Mouse (Mus musculus) inflammation-experienced regulatory T-cells (primary cell): ENCODE measurements around the gene Slc22a4. TPM values are rescaled to one million over a fixed set of nuclear protein-coding genes. Genes with fewer than 3 reads are reported as not detected.

Experiments used
- polyA plus RNA-seq, 2 experiments: library from polyadenylated mRNA; unstranded; fragments of 100-300 nt; shearing (Covaris generic); gene quantifications; one replicate each; pipeline ENCODE4 v1.2.1; 2017

Slc22a4 gene
- polyA plus RNA-seq, result 10 to 100 TPM in 1 of 2 experiments, under 1 TPM in 1; 0.30 to 12.0 TPM

GRCm38 (mm10) chr11:54028044-54028951 is at the start of gene Slc22a4:
Gene Slc22a4 (minus strand): TSS chr11:54028090.

GRCm38 (mm10) chr11:54068520-54069371 is 40.9 kb upstream of the Slc22a4 start, which contains the start of gene Pdlim4:
Gene Pdlim4 (minus strand): TSS chr11:54069014.

GRCm38 (mm10) chr11:53979788-53980621 is 47.9 kb downstream of the Slc22a4 start, which contains the start of gene Slc22a21:
Gene Slc22a21 (minus strand): TSS chr11:53980332.

Other genes starting within 250 kb of the Slc22a4 start
- 10 to 100 TPM; 31.6 to 40.9 TPM for gene Gm12216, start 168.8 kb downstream of the Slc22a4 start, polyA plus RNA-seq
- 10 to 100 TPM; 18.3 to 30.9 TPM for gene Slc22a5, start 136.4 kb downstream of the Slc22a4 start, polyA plus RNA-seq
- gene Slc22a21, start 47.8 kb downstream of the Slc22a4 start, polyA plus RNA-seq, result 1 to 10 TPM in 1 of 2 experiments, under 1 TPM in 1; 0.80 to 8.8 TPM
- 10 to 100 TPM in 1 of 2 experiments, 1 to 10 TPM in 1; 2.3 to 72.6 TPM for gene Pdlim4, start 40.9 kb upstream of the Slc22a4 start, polyA plus RNA-seq
- gene P4ha2, start 72.0 kb upstream of the Slc22a4 start, polyA plus RNA-seq, result not detected
- 1 to 10 TPM in 1 of 2 experiments, under 1 TPM in 1; 0.27 to 4.3 TPM for gene Csf2, start 221.6 kb upstream of the Slc22a4 start, polyA plus RNA-seq
- gene Il3, start 239.2 kb upstream of the Slc22a4 start, polyA plus RNA-seq, result not detected